Mouse (Mus musculus): ENCODE results near the gene Saa4.
"Not testable (repeated sequence)": the region's sequence is repeated elsewhere in the genome, so short reads cannot be mapped to it uniquely, and the experiment has no call there.

Gene Saa4

DNA sequence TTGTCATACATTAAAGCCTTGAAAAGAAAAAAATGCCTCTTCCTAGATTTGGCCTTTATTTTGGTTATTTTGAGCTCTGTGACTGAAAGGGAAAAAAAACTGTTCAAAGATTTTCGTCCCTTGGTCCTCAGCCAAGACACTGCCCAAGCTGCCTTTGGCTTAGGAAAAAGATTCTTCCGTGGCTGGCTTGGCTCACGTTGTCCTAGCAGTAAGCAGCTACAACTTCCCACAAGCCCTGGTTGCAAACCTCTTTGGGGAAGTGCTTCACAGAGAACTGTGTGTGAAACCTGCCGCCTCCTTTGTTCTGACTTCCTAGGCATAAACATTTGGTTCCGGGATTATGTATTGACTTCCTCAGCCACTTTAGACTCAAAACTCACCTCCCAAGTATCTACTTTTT lies 15.5 kb downstream of the Saa4 start:
- DNase-seq (ENCODE audit: low read depth, low spot score): peak; percentile 21

DNA sequence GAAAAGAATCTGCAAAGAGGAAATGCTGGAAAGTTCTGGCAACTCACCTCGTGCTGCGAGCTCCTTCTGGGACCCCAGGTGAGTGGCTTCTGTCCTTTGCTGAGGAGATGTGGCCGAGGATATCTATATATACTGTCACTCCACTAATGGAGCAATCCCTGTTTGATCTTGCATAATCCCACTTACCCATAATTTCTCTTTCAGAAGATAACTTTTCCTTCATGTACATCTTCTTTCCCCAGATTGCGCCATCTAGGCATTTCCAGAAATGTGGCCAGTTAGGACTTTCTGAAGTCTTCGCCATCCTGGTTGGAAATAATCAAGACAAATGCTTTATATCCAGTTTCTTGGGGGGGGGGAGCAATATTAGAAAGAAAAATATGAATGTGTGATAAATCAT lies 16.8 kb downstream of the Saa4 start, which contains the start of gene Saa3:
Gene Saa3 (minus strand): TSS at position 101 of the 400 bp plus-strand sequence.
- DNase-seq (ENCODE audit: low read depth, low spot score): no peak

DNA sequence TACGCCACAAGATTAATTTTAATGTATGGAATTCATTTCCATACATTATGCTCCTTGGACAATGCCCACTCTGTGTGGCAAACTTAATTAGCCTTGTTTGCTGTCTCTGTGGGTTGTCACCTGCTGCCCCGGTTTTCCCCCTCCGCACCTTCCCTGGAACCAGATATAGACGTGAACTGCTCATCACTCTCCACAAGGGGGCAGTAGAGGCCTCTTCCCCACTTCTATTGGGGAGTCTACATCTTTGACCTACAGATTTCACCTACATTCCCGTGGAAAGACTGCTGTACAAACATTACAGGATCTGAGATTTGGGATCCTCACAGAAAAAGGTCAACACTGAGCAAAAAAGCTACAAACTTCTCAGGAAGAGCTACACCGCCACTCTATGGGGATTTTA lies 17.9 kb downstream of the Saa4 start:
- DNase-seq (ENCODE audit: low read depth, low spot score): peak; percentile 72

DNA sequence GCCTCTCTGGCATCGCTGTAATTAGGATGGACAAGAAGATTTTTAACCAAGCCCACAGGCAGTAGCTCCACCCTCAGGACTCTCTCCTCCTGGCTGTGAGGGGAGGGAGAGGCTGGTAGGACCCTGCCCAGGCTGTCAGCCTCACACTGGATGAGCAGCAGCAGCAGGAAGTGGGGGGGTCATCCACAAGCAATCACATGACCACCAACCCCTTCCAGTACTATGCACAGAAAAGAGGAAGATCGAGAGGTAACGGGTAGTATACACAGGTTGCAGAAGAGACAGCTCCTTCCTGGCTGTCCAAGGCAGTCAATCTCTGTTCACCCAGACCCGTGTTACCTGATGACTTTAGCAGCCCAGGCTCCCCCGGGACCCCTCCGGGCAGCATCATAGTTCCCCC lies 20.2 kb downstream of the Saa4 start:
- no peak for DNase-seq (ENCODE audit: low read depth, low spot score)

- peak; percentile 85 for DNase-seq (ENCODE audit: low read depth, low spot score)
These were observed 22.0 kb downstream of the Saa4 start, which contains the start of gene Saal1 for GRCm38 (mm10) chr7:46710390-46710844. Saal1 (minus strand) TSS chr7:46710680.

DNA sequence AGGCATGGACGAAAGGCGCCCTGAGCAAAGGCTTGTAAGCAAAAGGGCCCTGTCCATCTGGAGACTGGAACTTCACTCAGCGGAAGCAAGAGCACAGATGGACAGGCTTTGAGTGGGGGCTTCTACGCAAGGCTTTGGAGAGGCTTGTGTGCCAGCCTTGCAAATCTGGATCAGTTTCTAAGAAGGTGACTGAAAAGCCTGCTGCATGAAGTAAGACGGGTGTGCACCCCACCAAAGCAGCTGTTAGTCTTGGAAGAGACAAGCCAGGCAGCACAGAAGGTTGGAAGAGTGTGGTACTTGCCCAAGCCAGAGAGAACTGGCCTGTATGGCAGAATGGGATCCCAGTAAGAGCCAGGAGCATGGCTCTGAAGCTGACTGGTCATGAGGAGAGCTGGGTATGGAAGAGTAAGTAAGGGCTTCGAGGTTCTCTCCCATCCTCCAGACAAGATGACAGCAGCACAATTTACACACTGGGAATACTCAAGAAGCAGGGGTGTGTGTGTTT lies 31.8 kb downstream of the Saa4 start:
- DNase-seq (ENCODE audit: low read depth, low spot score): no peak

- DNase-seq (ENCODE audit: low read depth, low spot score): no peak
These were observed 35.6 kb downstream of the Saa4 start for GRCm38 (mm10) chr7:46696754-46697153.

DNA sequence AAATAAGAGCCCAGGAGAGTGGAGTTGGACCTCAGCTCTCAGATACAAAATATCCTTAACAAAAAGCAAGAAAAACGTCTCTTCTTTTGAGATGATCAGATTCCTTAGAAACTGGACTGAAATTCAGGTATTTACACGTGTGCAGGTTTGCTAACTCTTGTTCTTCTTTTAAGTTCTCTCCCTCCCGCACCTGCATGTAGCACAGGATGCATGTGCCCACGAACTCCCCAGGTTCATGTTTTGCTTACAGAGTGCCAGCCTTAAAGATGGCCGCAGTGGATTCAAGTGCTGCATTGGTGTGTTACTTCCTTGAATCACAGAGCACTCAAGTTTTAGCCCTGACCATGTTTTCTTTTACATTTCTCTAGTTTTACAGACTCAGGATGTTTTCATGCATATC lies 45.6 kb downstream of the Saa4 start:
- DNase-seq (ENCODE audit: low read depth, low spot score): no peak

DNA sequence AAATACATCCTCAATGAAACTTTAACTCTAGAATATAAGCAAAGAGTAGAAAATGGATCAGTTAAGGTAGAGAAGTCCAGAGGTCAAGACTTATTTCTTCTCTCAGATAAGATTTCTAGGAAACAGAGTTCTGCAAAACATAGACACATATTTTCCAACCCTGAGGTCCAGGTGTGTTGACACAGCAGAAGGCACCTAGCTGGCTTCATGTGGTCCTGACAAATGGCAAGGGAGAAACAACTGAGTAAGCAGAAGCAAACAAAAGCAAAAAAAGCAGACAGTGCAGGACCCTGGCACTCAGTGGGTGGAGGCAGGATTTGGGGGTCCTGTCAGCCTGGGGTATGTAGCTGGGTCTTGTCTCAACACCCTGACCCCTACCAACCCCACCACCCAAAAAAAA lies 51.7 kb downstream of the Saa4 start:
- no peak for DNase-seq (ENCODE audit: low read depth, low spot score)

DNA sequence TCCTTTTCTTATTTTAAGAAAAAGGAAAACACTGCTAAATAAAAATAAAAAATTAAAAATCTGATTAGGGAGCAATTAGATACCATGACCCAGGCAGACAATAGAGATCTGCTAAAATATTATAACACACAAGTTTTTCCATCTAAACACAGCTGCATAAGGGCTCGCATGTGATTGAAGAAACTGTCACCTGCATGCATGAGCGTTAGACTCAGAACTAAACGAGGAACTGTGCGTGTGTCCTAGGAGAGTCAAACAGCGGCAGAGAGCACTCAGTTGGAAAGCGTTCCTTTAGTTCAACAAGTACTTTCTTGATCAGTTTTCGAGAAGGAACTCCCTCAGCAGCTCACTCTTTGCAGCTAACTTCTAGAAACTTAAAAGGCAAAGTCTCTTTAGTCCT lies 53.4 kb downstream of the Saa4 start:
- DNase-seq (ENCODE audit: low read depth, low spot score): not testable (repeated sequence)

DNA sequence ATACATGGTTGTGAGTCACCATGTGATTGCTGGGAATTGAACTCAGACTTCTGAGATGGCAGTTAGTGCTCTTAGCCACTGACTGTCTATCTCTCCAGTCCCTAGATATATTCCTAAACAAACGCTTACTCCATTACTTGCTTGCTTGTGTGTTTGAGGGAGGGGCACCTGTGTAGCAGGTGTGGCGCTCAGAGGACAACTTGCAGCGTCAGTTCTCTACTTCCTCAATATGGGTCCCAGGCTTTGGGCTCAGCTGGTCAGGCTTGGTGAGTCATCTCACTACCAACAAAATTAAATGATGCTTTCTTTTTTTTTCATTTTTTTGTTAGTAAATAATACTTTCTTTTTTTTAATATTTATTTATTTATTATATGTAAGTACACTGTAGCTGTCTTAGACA lies 54.0 kb downstream of the Saa4 start:
- no peak for DNase-seq (ENCODE audit: low read depth, low spot score)
